Mouse (Mus musculus) liver, embryonic 13.5 days (tissue): ENCODE measurements around the gene Laptm5. TPM values are rescaled to one million over a fixed set of nuclear protein-coding genes. Genes with fewer than 3 reads are reported as not detected.
A peak's percentile ranks its signal among the peaks of the same experiment; 100 is the strongest.

Source experiments
- ATAC-seq: fragments of 200-750 bp; cut with Nextera tagmentation; 2 replicates; pipeline ENCODE4 v1.8.0; 2017; ENCODE audit warnings: low read depth, mild to moderate bottlenecking, moderate number of reproducible peaks, moderate library complexity
- DNase-seq: peaks from one replicate; pipeline ENCODE4 v3.0.0; 2022
- H3K27ac ChIP-seq: fragments of 300-500 bp; sonication (generic); 2 replicates; pipeline ENCODE4 v1.5.1; 2015; ENCODE audit warnings: moderate library complexity, mild to moderate bottlenecking, inconsistent platforms
- H3K27me3 ChIP-seq: fragments of 300-500 bp; sonication (generic); 2 replicates; pipeline ENCODE4 v1.6.1; 2015; ENCODE audit warnings: mild to moderate bottlenecking, inconsistent platforms
- H3K36me3 ChIP-seq: fragments of 300-500 bp; sonication (generic); 2 replicates; pipeline ENCODE4 v1.6.1; 2015; ENCODE audit warnings: mild to moderate bottlenecking, inconsistent platforms
- H3K4me1 ChIP-seq: fragments of 300-500 bp; sonication (generic); replicated peaks from 2 replicates; pipeline ENCODE4 v1.6.1; 2015; ENCODE audit warnings: inconsistent platforms
- H3K4me2 ChIP-seq: fragments of 300-500 bp; sonication (generic); 2 replicates; pipeline ENCODE4 v1.6.1; 2015; ENCODE audit warnings: inconsistent platforms, mild to moderate bottlenecking, moderate library complexity
- H3K4me3 ChIP-seq: fragments of 300-500 bp; sonication (generic); replicated peaks from 2 replicates; pipeline ENCODE4 v1.5.1; 2015; ENCODE audit warnings: mild to moderate bottlenecking, inconsistent platforms
- H3K9ac ChIP-seq: fragments of 300-500 bp; sonication (generic); 2 replicates; pipeline ENCODE4 v1.6.1; 2015; ENCODE audit warnings: mild to moderate bottlenecking, inconsistent platforms
- H3K9me3 ChIP-seq: fragments of 300-500 bp; sonication (generic); replicated peaks from 2 replicates; pipeline ENCODE4 v1.6.1; 2016; ENCODE audit warnings: inconsistent platforms
- WGBS: fragments of 180-500 bp; shearing (Covaris S2); methylation state at CpG from one replicate; pipeline ENCODE4 v1.1.7; 2015; ENCODE audit not compliant: insufficient replicate concordance; 5-methylcytosine and 5-hydroxymethylcytosine counted together
- polyA plus RNA-seq: library from polyadenylated mRNA; unstranded; fragments of >200 nt; fragmentation: Nextera tagmentation; extraction: Ambion mirVana; gene quantifications from 2 replicates; pipeline ENCODE4 v1.2.1, GENCODE M21; 2015

Laptm5 gene
- polyA plus RNA-seq, 1 experiment from 2014 or later = 54.1 TPM

GRCm38 (mm10) chr4:130960118-130960734 is 47.3 kb downstream of the Laptm5 start:
- Histone ChIP-seq H3K9me3 (no peaks in the 10 kb centered on the region), H3K4me2 (no peak overlapping the region), H3K9ac (no peak overlapping the region), H3K27me3 (no peaks in the 10 kb centered on the region), H3K27ac (no peak overlapping the region), H3K36me3 (no peaks in the 10 kb centered on the region), H3K4me1 (no peaks in the 10 kb centered on the region), H3K4me3 (no peak overlapping the region)
- 18% methylated on average over 9 of the region's 9 CpGs for WGBS
- ATAC-seq (no peak), DNase-seq (peak; percentile 38)

- Histone ChIP-seq H3K4me1 (no peaks in the 10 kb centered on the region), H3K4me2 (no peak overlapping the region), H3K27ac (no peak overlapping the region), H3K9me3 (0 out of 2 replicates have a peak, but pooled peaks cover 3% of the 10 kb centered on the region), H3K9ac (no peak overlapping the region), H3K36me3 (no peaks in the 10 kb centered on the region), H3K4me3 (no peak overlapping the region), H3K27me3 (no peaks in the 10 kb centered on the region)
- 62% methylated on average over 1 of the region's 1 CpGs for WGBS
- ATAC-seq = no peak
- DNase-seq = no peak
Observed at GRCm38 (mm10) chr4:130971278-130971677, 58.4 kb downstream of the Laptm5 start.

- Histone ChIP-seq H3K9ac (no peak overlapping the region), H3K36me3 (no peaks in the 10 kb centered on the region), H3K27ac (no peak overlapping the region), H3K4me1 (no peaks in the 10 kb centered on the region), H3K4me3 (no peak overlapping the region), H3K27me3 (no peaks in the 10 kb centered on the region), H3K9me3 (0 out of 2 replicates have a peak, but pooled peaks cover 3% of the 10 kb centered on the region), H3K4me2 (no peak overlapping the region)
- ATAC-seq (no peak), DNase-seq (no peak)
- 64% methylated on average over 5 of the region's 5 CpGs for whole genome bisulfite sequencing
Observed at GRCm38 (mm10) chr4:130972421-130972829, 59.5 kb downstream of the Laptm5 start.

- Histone ChIP-seq H3K27me3 (no peaks in the 10 kb centered on the region), H3K36me3 (no peaks in the 10 kb centered on the region), H3K9ac (no peak overlapping the region), H3K4me3 (no peak overlapping the region), H3K9me3 (0 out of 2 replicates have a peak, but pooled peaks cover 3% of the 10 kb centered on the region), H3K4me1 (no peaks in the 10 kb centered on the region), H3K4me2 (no peak overlapping the region), H3K27ac (no peak overlapping the region)
- 62% methylated on average over 19 of the region's 19 CpGs for WGBS
- ATAC-seq = no peak
- DNase-seq = no peak
Observed at GRCm38 (mm10) chr4:130973332-130974263, 60.7 kb downstream of the Laptm5 start.

- Histone ChIP-seq H3K4me1 (no peaks in the 10 kb centered on the region), H3K27me3 (no peaks in the 10 kb centered on the region), H3K4me2 (no peak overlapping the region), H3K27ac (no peak overlapping the region), H3K9ac (no peak overlapping the region), H3K9me3 (no peaks in the 10 kb centered on the region), H3K36me3 (no peaks in the 10 kb centered on the region), H3K4me3 (no peak overlapping the region)
- ATAC-seq (no peak), DNase-seq (no peak)
- 44% methylated on average over 3 of the region's 3 CpGs for WGBS
Observed at GRCm38 (mm10) chr4:130978981-130979380, 66.1 kb downstream of the Laptm5 start.

- ATAC-seq = no peak
- Histone ChIP-seq H3K9me3 (no peaks in the 10 kb centered on the region), H3K27me3 (no peaks in the 10 kb centered on the region), H3K27ac (no peak overlapping the region), H3K4me3 (no peak overlapping the region), H3K4me2 (no peak overlapping the region), H3K36me3 (no peaks in the 10 kb centered on the region), H3K4me1 (no peaks in the 10 kb centered on the region), H3K9ac (no peak overlapping the region)
- 63% methylated on average over 17 of the region's 17 CpGs for WGBS
- DNase-seq = no peak
Observed at GRCm38 (mm10) chr4:130984416-130985182, 71.7 kb downstream of the Laptm5 start.

Other genes with a start within 250 kb of the Laptm5 start
- 29.7 and 36.1 TPM in 2 replicates for gene Pum1, start 249.8 kb upstream of the Laptm5 start, polyA plus RNA-seq
- 5.3 and 6.5 TPM in 2 replicates for gene Sdc3, start 120.6 kb upstream of the Laptm5 start, polyA plus RNA-seq
- 0.05 TPM in 2 replicates for gene Matn1, start 31.3 kb downstream of the Laptm5 start, polyA plus RNA-seq